In genomic region chr7:44886964-44887363, GRCm38 (mm10) we compare ENCODE assay signal across 19 mouse cellular contexts. TPM values are rescaled to one million over a fixed set of nuclear protein-coding genes. Genes with fewer than 3 reads are reported as not detected.
DNase-seq lines count a peak whose midpoint lies in the region; ATAC-seq lines count a peak whose summit lies in the region.
"Had no signal": no experiment of that assay in that cellular context is flagged by ENCODE, and none has a peak within 500 bp of the region (broad histone marks: within the 10 kb centered on the region; RNA-seq: fewer than 3 reads in every experiment).

No protein-coding gene starts in this region.

- peaks cover 23% of the 10 kb centered on the region for H3K4me1 ChIP-seq in forebrain, embryonic 13.5 days
- peaks cover 9% of the 10 kb centered on the region for H3K4me1 ChIP-seq in forebrain, embryonic 11.5 days (replicated peaks; ENCODE audit: control insufficient read depth, insufficient read depth, low read length)
- peaks cover 39% of the 10 kb centered on the region for H3K4me1 ChIP-seq in kidney, embryonic 15.5 days
- H3K4me1 ChIP-seq in midbrain, embryonic 12.5 days, result peaks cover 16% of the 10 kb centered on the region
- peaks cover 19% of the 10 kb centered on the region for H3K4me1 ChIP-seq in midbrain, embryonic 16.5 days (ENCODE audit: control insufficient read depth, insufficient read depth, low read length)

- no peaks in the 10 kb centered on the region for H3K9me3 ChIP-seq in forebrain, embryonic 13.5 days (replicated peaks)
- no peaks in the 10 kb centered on the region for H3K9me3 ChIP-seq in forebrain, embryonic 11.5 days (ENCODE audit: control insufficient read depth, low read length)
- no peaks in the 10 kb centered on the region for H3K9me3 ChIP-seq in kidney, embryonic 15.5 days (replicated peaks)
- H3K9me3 ChIP-seq in midbrain, embryonic 12.5 days, result no peaks in the 10 kb centered on the region
- no peaks in the 10 kb centered on the region for H3K9me3 ChIP-seq in midbrain, embryonic 16.5 days (replicated peaks; ENCODE audit: control insufficient read depth, low read length, poor library complexity, severe bottlenecking)

- no peak overlapping the region for H3K4me3 ChIP-seq in forebrain, embryonic 13.5 days
- H3K4me3 ChIP-seq in forebrain, embryonic 11.5 days (ENCODE audit: low read depth, low read length), result no peak overlapping the region
- H3K4me3 ChIP-seq in kidney, embryonic 15.5 days (replicated peaks), result no peak overlapping the region
- H3K4me3 ChIP-seq in midbrain, embryonic 12.5 days, result no peak overlapping the region
- no peak overlapping the region for H3K4me3 ChIP-seq in midbrain, embryonic 16.5 days (ENCODE audit: low read depth, low read length)
- H3K4me3 ChIP-seq: erythroblast, embryonic 14.5 days had no signal

- H3K36me3 ChIP-seq in forebrain, embryonic 13.5 days (ENCODE audit: poor library complexity, severe bottlenecking), result peaks cover 82% of the 10 kb centered on the region
- H3K36me3 ChIP-seq in forebrain, embryonic 11.5 days (ENCODE audit: control insufficient read depth, insufficient read depth, low read length), result peaks cover 14% of the 10 kb centered on the region
- peaks cover 81% of the 10 kb centered on the region for H3K36me3 ChIP-seq in kidney, embryonic 15.5 days
- H3K36me3 ChIP-seq in midbrain, embryonic 12.5 days, result peaks cover 66% of the 10 kb centered on the region
- peaks cover 32% of the 10 kb centered on the region for H3K36me3 ChIP-seq in midbrain, embryonic 16.5 days (ENCODE audit: control insufficient read depth, insufficient read depth, low read length)

- H3K9ac ChIP-seq in forebrain, embryonic 13.5 days, result peak overlapping the region; percentile 9; the same call in 1 of the 2 replicates
- no peak overlapping the region for H3K9ac ChIP-seq in forebrain, embryonic 11.5 days (ENCODE audit: low read length)
- no peak overlapping the region for H3K9ac ChIP-seq in kidney, embryonic 15.5 days
- 0 out of 2 replicates have a peak overlapping the region, but pooled peaks have one; percentile 15 for H3K9ac ChIP-seq in midbrain, embryonic 12.5 days (replicated peaks)
- H3K9ac ChIP-seq in midbrain, embryonic 16.5 days (ENCODE audit: low read depth, low read length), result no peak overlapping the region

- no peak for ATAC-seq in forebrain, embryonic 13.5 days
- no peak for ATAC-seq in forebrain, embryonic 11.5 days (replicated peaks; ENCODE audit: low FRiP score)
- ATAC-seq in kidney, embryonic 15.5 days (replicated peaks; ENCODE audit: low FRiP score), result no peak
- ATAC-seq in midbrain, embryonic 12.5 days (ENCODE audit: low FRiP score, low read depth), result no peak
- ATAC-seq in midbrain, embryonic 16.5 days, result no peak
- ATAC-seq: forebrain, embryonic 14.5 days; hindbrain, postnatal 0 days; intestine, postnatal 0 days had no signal

- WGBS in forebrain, embryonic 13.5 days, result 88% methylated on average over 7 of the region's 7 CpGs
- 90% methylated on average over 7 of the region's 7 CpGs for WGBS in forebrain, embryonic 11.5 days
- 80% methylated on average over 7 of the region's 7 CpGs for WGBS in kidney, embryonic 15.5 days
- WGBS in midbrain, embryonic 12.5 days, result 90% methylated on average over 7 of the region's 7 CpGs
- 90% methylated on average over 7 of the region's 7 CpGs for WGBS in midbrain, embryonic 16.5 days

- no peak overlapping the region for H3K4me2 ChIP-seq in forebrain, embryonic 13.5 days
- no peak overlapping the region for H3K4me2 ChIP-seq in forebrain, embryonic 11.5 days (ENCODE audit: low read depth, low read length, severe bottlenecking)
- H3K4me2 ChIP-seq in kidney, embryonic 15.5 days, result no peak overlapping the region
- H3K4me2 ChIP-seq in midbrain, embryonic 12.5 days (replicated peaks), result no peak overlapping the region
- no peak overlapping the region for H3K4me2 ChIP-seq in midbrain, embryonic 16.5 days (ENCODE audit: low read length)
- H3K4me2 ChIP-seq: liver, embryonic 11.5 days had no signal

- DNase-seq in forebrain, embryonic 11.5 days (ENCODE audit: low spot score), result no peak
- no peak for DNase-seq in kidney, postnatal 36 days
- no peak for DNase-seq in ovary, postnatal 10 days (ENCODE audit: low spot score)
- no peak for DNase-seq in embryo, embryonic 9.5 days (ENCODE audit: extremely low spot score)
- DNase-seq: adrenal gland, postnatal 10 days; cerebellum, adult 2 months; heart, adult 18-20 months; lung, adult 2 months; right cerebral cortex, postnatal 14 days; spleen, adult 18-20 months had no signal

- H3K27me3 ChIP-seq in forebrain, embryonic 13.5 days, result no peaks in the 10 kb centered on the region
- no peaks in the 10 kb centered on the region for H3K27me3 ChIP-seq in forebrain, embryonic 11.5 days (ENCODE audit: control insufficient read depth, insufficient read depth, low read length)
- H3K27me3 ChIP-seq in kidney, embryonic 15.5 days, result no peaks in the 10 kb centered on the region
- no peaks in the 10 kb centered on the region for H3K27me3 ChIP-seq in midbrain, embryonic 12.5 days
- no peaks in the 10 kb centered on the region for H3K27me3 ChIP-seq in midbrain, embryonic 16.5 days (ENCODE audit: control insufficient read depth, insufficient read depth, low read depth, low read length)

- no peak overlapping the region for H3K27ac ChIP-seq in forebrain, embryonic 13.5 days
- no peak overlapping the region for H3K27ac ChIP-seq in forebrain, embryonic 11.5 days (ENCODE audit: low read depth, low read length)
- H3K27ac ChIP-seq in kidney, embryonic 15.5 days, result 0 out of 2 replicates have a peak overlapping the region, but pooled peaks have one; percentile 9
- no peak overlapping the region for H3K27ac ChIP-seq in midbrain, embryonic 12.5 days (replicated peaks)
- no peak overlapping the region for H3K27ac ChIP-seq in midbrain, embryonic 16.5 days (ENCODE audit: low read length)
- H3K27ac ChIP-seq: hindbrain, postnatal 0 days had no signal

RNA-seq across cellular contexts. Expression of gene Med25, which starts 5.5 kb away (rescaled TPM):
- polyA plus RNA-seq in forebrain, embryonic 13.5 days (2015; fragmentation: Nextera tagmentation; extraction: Ambion mirVana), result 145 and 165 TPM in 2 replicates
- polyA plus RNA-seq in forebrain, embryonic 11.5 days (2014; fragmentation: Nextera tagmentation; extraction: Ambion mirVana), result 135 and 139 TPM in 2 replicates
- polyA plus RNA-seq in kidney, embryonic 15.5 days (2015; fragmentation: Nextera tagmentation; extraction: Ambion mirVana), result 103 and 126 TPM in 2 replicates
- polyA plus RNA-seq in midbrain, embryonic 12.5 days (2016; fragmentation: Nextera tagmentation; extraction: Ambion mirVana), result 177 and 180 TPM in 2 replicates
- polyA plus RNA-seq in midbrain, embryonic 16.5 days (2015; fragmentation: Nextera tagmentation; extraction: Ambion mirVana), result 153 and 158 TPM in 2 replicates

RNA-seq across cellular contexts. Expression of gene Fuz, which starts 8.9 kb away (rescaled TPM):
- 24.7 and 27.7 TPM in 2 replicates for polyA plus RNA-seq in forebrain, embryonic 13.5 days (2015; fragmentation: Nextera tagmentation; extraction: Ambion mirVana)
- 32.9 TPM in 2 replicates for polyA plus RNA-seq in forebrain, embryonic 11.5 days (2014; fragmentation: Nextera tagmentation; extraction: Ambion mirVana)
- 22.3 and 24.0 TPM in 2 replicates for polyA plus RNA-seq in kidney, embryonic 15.5 days (2015; fragmentation: Nextera tagmentation; extraction: Ambion mirVana)
- polyA plus RNA-seq in midbrain, embryonic 12.5 days (2016; fragmentation: Nextera tagmentation; extraction: Ambion mirVana), result 25.8 and 29.7 TPM in 2 replicates
- 20.0 and 22.3 TPM in 2 replicates for polyA plus RNA-seq in midbrain, embryonic 16.5 days (2015; fragmentation: Nextera tagmentation; extraction: Ambion mirVana)

RNA-seq across cellular contexts. Expression of gene Ptov1, which starts 17.4 kb away (rescaled TPM):
- polyA plus RNA-seq in forebrain, embryonic 13.5 days (2015; fragmentation: Nextera tagmentation; extraction: Ambion mirVana), result 558 and 574 TPM in 2 replicates
- polyA plus RNA-seq in forebrain, embryonic 11.5 days (2014; fragmentation: Nextera tagmentation; extraction: Ambion mirVana), result 454 and 526 TPM in 2 replicates
- 411 and 437 TPM in 2 replicates for polyA plus RNA-seq in kidney, embryonic 15.5 days (2015; fragmentation: Nextera tagmentation; extraction: Ambion mirVana)
- 605 and 652 TPM in 2 replicates for polyA plus RNA-seq in midbrain, embryonic 12.5 days (2016; fragmentation: Nextera tagmentation; extraction: Ambion mirVana)
- 419 and 448 TPM in 2 replicates for polyA plus RNA-seq in midbrain, embryonic 16.5 days (2015; fragmentation: Nextera tagmentation; extraction: Ambion mirVana)

RNA-seq across cellular contexts. Expression of gene Pnkp, which starts 30.0 kb away (rescaled TPM):
- 34.9 and 38.1 TPM in 2 replicates for polyA plus RNA-seq in forebrain, embryonic 13.5 days (2015; fragmentation: Nextera tagmentation; extraction: Ambion mirVana)
- polyA plus RNA-seq in forebrain, embryonic 11.5 days (2014; fragmentation: Nextera tagmentation; extraction: Ambion mirVana), result 31.6 and 32.1 TPM in 2 replicates
- polyA plus RNA-seq in kidney, embryonic 15.5 days (2015; fragmentation: Nextera tagmentation; extraction: Ambion mirVana), result 31.1 and 33.6 TPM in 2 replicates
- 36.4 and 44.0 TPM in 2 replicates for polyA plus RNA-seq in midbrain, embryonic 12.5 days (2016; fragmentation: Nextera tagmentation; extraction: Ambion mirVana)
- polyA plus RNA-seq in midbrain, embryonic 16.5 days (2015; fragmentation: Nextera tagmentation; extraction: Ambion mirVana), result 27.9 and 30.4 TPM in 2 replicates

RNA-seq across cellular contexts. Expression of gene Tbc1d17, which starts 38.1 kb away (rescaled TPM):
- 81.5 and 95.5 TPM in 2 replicates for polyA plus RNA-seq in forebrain, embryonic 13.5 days (2015; fragmentation: Nextera tagmentation; extraction: Ambion mirVana)
- polyA plus RNA-seq in forebrain, embryonic 11.5 days (2014; fragmentation: Nextera tagmentation; extraction: Ambion mirVana), result 67.6 and 69.9 TPM in 2 replicates
- 76.8 and 81.0 TPM in 2 replicates for polyA plus RNA-seq in kidney, embryonic 15.5 days (2015; fragmentation: Nextera tagmentation; extraction: Ambion mirVana)
- 97.5 and 101 TPM in 2 replicates for polyA plus RNA-seq in midbrain, embryonic 12.5 days (2016; fragmentation: Nextera tagmentation; extraction: Ambion mirVana)
- 118 and 123 TPM in 2 replicates for polyA plus RNA-seq in midbrain, embryonic 16.5 days (2015; fragmentation: Nextera tagmentation; extraction: Ambion mirVana)

Comparison
In these comparisons a context has a peak if more than half of its experiments do, and no peak if none do; other contexts are left out.
1. H3K9ac ChIP-seq: peak in forebrain, embryonic 13.5 days (single experiment) and midbrain, embryonic 12.5 days (single experiment); none in forebrain, embryonic 11.5 days (single experiment), kidney, embryonic 15.5 days (single experiment) and midbrain, embryonic 16.5 days (single experiment).